Mouse (Mus musculus): ENCODE data around the gene Sfrp5. TPM values are rescaled to one million over a fixed set of nuclear protein-coding genes. Genes with fewer than 3 reads are reported as not detected.

Gene Sfrp5
- polyA plus RNA-seq, 1 experiment: not detected

DNA sequence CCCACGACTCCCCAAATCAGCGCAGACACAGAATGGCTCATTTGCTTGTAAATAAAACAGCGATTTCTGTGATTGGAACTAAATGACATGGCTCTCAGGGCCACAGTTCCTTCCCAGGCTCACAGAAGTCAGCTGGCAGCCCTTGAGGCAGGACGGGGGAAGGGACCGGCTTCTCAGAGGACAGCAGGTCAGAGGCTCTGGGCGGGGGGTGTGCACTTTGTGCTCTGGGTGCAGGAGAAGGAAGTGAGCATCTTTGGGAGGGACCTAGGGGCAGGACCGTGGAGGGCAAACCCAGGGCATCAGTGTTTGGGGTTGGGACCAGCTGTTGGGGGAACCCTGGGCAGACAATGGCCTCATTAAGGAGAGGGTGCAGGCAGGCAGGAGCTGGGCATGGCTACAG lies 7.4 kb upstream of the Sfrp5 start:
- H3K4me1 ChIP-seq (ENCODE audit: control insufficient read depth): no peaks in the 10 kb centered on the region
- H3K9me3 ChIP-seq (ENCODE audit: control insufficient read depth, low read length): no peaks in the 10 kb centered on the region
- TF ChIP-seq TAL1 (IDR thresholded peaks at IDR 0.05; ENCODE audit: low read length): no peak
- no peak for TF ChIP-seq GATA1 (IDR thresholded peaks at IDR 0.05; ENCODE audit: low read length)
- H3K27me3 ChIP-seq (ENCODE audit: control insufficient read depth): no peaks in the 10 kb centered on the region
- H3K36me3 ChIP-seq (ENCODE audit: control insufficient read depth): no peaks in the 10 kb centered on the region
- no peak overlapping the region for H3K4me3 ChIP-seq (replicated peaks)

DNA sequence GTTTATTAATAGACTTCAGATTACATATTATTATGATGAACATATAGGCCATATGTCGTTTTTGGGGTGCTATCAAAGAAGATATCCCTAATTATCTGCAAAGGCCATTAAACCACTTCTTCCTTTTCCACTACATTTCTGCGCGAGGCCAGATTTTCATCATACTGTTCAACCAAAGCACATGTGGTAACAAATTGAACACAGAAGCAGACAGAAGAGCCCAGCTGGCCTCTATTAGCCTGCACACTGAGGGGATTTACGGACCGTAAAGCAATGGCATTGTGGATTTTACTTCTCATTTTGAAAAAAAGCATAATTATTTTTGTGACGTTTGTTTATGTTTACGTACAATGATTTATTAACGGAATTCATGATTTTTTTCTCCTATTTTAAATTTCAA lies 3.1 kb upstream of the Sfrp5 start:
- Histone ChIP-seq H3K27me3 (ENCODE audit: control insufficient read depth) (peaks cover 40% of the 10 kb centered on the region), H3K36me3 (ENCODE audit: control insufficient read depth) (no peaks in the 10 kb centered on the region), H3K9me3 (ENCODE audit: control insufficient read depth, low read length) (peaks cover 2% of the 10 kb centered on the region; the same call in 1 of the 2 replicates), H3K4me1 (ENCODE audit: control insufficient read depth) (no peaks in the 10 kb centered on the region; the same call in none of the 2 replicates), H3K4me3 (replicated peaks) (no peak overlapping the region)
- TF ChIP-seq TAL1 (IDR thresholded peaks at IDR 0.05; ENCODE audit: low read length) (no peak), GATA1 (IDR thresholded peaks at IDR 0.05; ENCODE audit: low read length) (no peak)

DNA sequence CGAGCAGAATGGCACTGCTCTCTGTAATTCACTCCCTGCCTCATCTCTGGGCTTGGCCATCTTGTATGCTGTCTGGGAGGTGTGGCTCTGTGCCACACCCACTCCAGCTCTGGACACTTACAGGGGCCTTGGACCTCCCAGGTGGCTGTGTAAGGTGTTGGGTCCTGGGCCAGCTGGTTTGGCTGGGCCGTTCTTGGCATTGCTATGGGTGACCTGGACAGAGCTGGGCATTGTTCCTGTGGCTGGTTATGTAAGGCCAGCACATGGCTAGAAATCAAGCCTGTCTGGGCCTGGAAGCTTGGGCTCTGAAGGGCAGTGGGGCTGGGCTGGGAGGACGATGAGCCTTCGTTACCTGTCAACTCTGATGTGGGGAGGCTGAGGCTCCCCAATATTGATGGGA lies 2.3 kb upstream of the Sfrp5 start:
- TF ChIP-seq GATA1 (IDR thresholded peaks at IDR 0.05; ENCODE audit: low read length) (no peak), TAL1 (IDR thresholded peaks at IDR 0.05; ENCODE audit: low read length) (no peak)
- Histone ChIP-seq H3K4me3 (replicated peaks) (no peak overlapping the region), H3K4me1 (ENCODE audit: control insufficient read depth) (no peaks in the 10 kb centered on the region; the same call in none of the 2 replicates), H3K36me3 (ENCODE audit: control insufficient read depth) (no peaks in the 10 kb centered on the region), H3K9me3 (ENCODE audit: control insufficient read depth, low read length) (peaks cover 2% of the 10 kb centered on the region; the same call in 1 of the 2 replicates), H3K27me3 (ENCODE audit: control insufficient read depth) (peaks cover 49% of the 10 kb centered on the region)

DNA sequence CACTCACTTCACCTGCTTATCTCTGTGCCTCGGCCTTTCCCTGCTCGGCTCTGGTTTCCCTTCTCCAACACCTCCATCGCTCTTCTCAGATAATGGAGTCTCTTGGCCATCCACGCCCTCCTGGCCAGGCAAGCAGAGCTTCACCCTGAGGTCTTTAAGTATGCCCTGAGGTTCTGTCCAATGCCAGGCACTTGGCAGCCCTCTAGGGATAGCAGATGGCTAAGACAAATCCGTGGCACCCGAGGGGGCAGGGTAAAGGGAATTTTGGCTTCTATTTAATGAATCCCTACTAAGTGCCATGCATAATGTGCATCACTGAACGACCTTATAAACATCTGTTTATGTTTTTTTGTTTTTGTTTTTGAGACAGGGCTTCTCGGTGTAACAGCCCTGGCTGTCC lies 415 bp upstream of the Sfrp5 start:
- no peaks in the 10 kb centered on the region; the same call in none of the 2 replicates for H3K4me1 ChIP-seq (ENCODE audit: control insufficient read depth)
- peaks cover 2% of the 10 kb centered on the region; the same call in 1 of the 2 replicates for H3K9me3 ChIP-seq (ENCODE audit: control insufficient read depth, low read length)
- no peak for TF ChIP-seq GATA1 (IDR thresholded peaks at IDR 0.05; ENCODE audit: low read length)
- TF ChIP-seq TAL1 (IDR thresholded peaks at IDR 0.05; ENCODE audit: low read length): no peak
- H3K36me3 ChIP-seq (ENCODE audit: control insufficient read depth): no peaks in the 10 kb centered on the region
- H3K27me3 ChIP-seq (ENCODE audit: control insufficient read depth): peaks cover 64% of the 10 kb centered on the region
- no peak overlapping the region for H3K4me3 ChIP-seq (replicated peaks)

DNA sequence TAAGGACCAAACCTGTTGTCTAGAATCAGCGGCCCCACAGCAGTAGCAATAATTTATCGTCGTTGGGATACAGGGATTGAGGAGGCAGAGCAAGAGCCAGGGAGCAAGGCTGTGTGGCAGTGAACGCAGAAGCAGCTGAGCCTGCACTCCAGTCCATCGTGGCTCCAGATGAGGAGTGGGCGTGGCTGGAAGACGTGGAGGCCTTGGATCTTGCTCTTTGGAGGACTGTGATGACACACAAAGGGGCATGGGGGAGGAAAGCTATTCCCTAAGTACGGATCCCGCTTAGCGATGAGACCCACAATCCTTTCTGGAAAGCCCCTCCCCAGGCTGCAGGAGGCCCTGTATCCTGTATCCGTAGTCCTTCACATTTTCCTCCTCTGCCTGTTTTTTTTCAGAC lies 4.0 kb downstream of the Sfrp5 start:
- Histone ChIP-seq H3K27me3 (ENCODE audit: control insufficient read depth) (peaks cover 51% of the 10 kb centered on the region), H3K36me3 (ENCODE audit: control insufficient read depth) (peaks cover 3% of the 10 kb centered on the region), H3K9me3 (ENCODE audit: control insufficient read depth, low read length) (peaks cover 2% of the 10 kb centered on the region; the same call in 1 of the 2 replicates), H3K4me1 (ENCODE audit: control insufficient read depth) (no peaks in the 10 kb centered on the region; the same call in none of the 2 replicates), H3K4me3 (replicated peaks) (no peak overlapping the region)
- TF ChIP-seq TAL1 (IDR thresholded peaks at IDR 0.05; ENCODE audit: low read length): no peak
- no peak for TF ChIP-seq GATA1 (IDR thresholded peaks at IDR 0.05; ENCODE audit: low read length)

DNA sequence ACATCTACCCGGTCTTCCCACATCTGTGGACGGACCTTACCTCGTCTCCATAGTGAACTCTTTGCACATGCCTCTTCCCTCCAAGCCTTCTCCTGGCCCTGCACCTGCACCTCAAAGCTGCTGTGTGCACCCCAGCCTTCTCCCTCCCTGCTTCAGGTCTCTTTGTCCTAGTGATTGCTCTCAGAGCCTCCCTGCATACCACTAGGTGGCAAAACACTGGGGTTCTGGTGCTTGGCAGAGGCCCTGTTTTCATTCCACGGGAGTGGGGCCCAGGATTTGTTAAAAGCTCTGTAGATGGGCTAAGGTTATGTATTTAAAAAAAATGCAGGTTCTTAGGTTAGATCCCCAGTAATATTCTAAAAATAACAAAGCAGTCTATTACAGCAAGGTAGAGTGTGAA lies 5.0 kb downstream of the Sfrp5 start:
- no peak for TF ChIP-seq GATA1 (IDR thresholded peaks at IDR 0.05; ENCODE audit: low read length)
- no peak for TF ChIP-seq TAL1 (IDR thresholded peaks at IDR 0.05; ENCODE audit: low read length)
- H3K27me3 ChIP-seq (ENCODE audit: control insufficient read depth): peaks cover 42% of the 10 kb centered on the region

DNA sequence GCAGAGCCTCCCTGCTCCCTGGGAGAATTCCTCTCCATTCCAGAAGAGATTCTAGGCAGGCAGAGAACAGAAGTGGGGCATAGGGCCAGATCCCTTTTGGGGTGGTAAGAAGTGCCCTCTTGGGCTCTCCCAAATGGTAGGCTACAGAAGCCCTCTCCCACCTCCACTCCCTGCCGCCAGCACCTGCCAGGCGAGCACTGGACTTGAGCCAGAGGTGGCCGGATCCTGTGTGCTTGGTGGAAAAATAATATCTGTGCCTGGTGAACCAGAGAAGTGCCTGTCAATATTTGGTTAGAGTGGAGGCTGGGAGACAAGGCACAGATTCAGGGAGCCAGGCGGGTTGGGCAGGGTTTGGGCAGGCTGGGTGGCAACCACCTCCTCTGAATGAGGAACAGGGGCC lies 5.7 kb downstream of the Sfrp5 start:
- TF ChIP-seq TAL1 (IDR thresholded peaks at IDR 0.05; ENCODE audit: low read length) (no peak), GATA1 (IDR thresholded peaks at IDR 0.05; ENCODE audit: low read length) (no peak)

More for the DNA sequence above, 5.0 kb downstream of the Sfrp5 start:
- no peak overlapping the region for H3K4me3 ChIP-seq (replicated peaks)
- no peaks in the 10 kb centered on the region; the same call in none of the 2 replicates for H3K4me1 ChIP-seq (ENCODE audit: control insufficient read depth)
- H3K9me3 ChIP-seq (ENCODE audit: control insufficient read depth, low read length): peaks cover 2% of the 10 kb centered on the region; the same call in 1 of the 2 replicates
- H3K36me3 ChIP-seq (ENCODE audit: control insufficient read depth): peaks cover 8% of the 10 kb centered on the region

DNA sequence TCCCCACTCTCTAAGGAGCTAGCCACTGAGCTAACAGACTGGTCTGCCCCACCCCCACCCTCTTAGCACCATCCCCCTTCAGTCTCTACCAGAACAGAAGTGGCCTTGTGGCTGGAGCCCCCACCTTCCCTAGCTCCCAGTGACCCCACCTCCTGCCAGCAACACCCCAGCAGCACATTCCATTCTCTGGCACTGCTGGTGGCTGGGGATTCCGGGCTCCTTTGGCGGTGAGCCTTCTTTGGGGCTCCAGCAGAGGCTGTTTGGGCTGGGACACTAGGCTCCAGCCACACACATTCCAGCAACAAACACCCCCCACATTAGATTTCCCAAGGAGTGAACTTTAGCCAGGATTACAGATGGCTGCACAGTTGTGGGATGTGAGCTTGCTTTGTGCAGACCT lies 8.7 kb downstream of the Sfrp5 start:
- Histone ChIP-seq H3K9me3 (ENCODE audit: control insufficient read depth, low read length) (no peaks in the 10 kb centered on the region), H3K4me3 (replicated peaks) (no peak overlapping the region), H3K4me1 (ENCODE audit: control insufficient read depth) (no peaks in the 10 kb centered on the region), H3K36me3 (ENCODE audit: control insufficient read depth) (peaks cover 44% of the 10 kb centered on the region), H3K27me3 (ENCODE audit: control insufficient read depth) (peaks cover 4% of the 10 kb centered on the region)
- TF ChIP-seq GATA1 (IDR thresholded peaks at IDR 0.05; ENCODE audit: low read length) (no peak), TAL1 (IDR thresholded peaks at IDR 0.05; ENCODE audit: low read length) (no peak)

More for the DNA sequence above, 5.7 kb downstream of the Sfrp5 start:
- Histone ChIP-seq H3K36me3 (ENCODE audit: control insufficient read depth) (peaks cover 15% of the 10 kb centered on the region), H3K4me1 (ENCODE audit: control insufficient read depth) (no peaks in the 10 kb centered on the region), H3K27me3 (ENCODE audit: control insufficient read depth) (peaks cover 35% of the 10 kb centered on the region), H3K9me3 (ENCODE audit: control insufficient read depth, low read length) (peaks cover under 1% of the 10 kb centered on the region; the same call in 1 of the 2 replicates), H3K4me3 (replicated peaks) (no peak overlapping the region)

DNA sequence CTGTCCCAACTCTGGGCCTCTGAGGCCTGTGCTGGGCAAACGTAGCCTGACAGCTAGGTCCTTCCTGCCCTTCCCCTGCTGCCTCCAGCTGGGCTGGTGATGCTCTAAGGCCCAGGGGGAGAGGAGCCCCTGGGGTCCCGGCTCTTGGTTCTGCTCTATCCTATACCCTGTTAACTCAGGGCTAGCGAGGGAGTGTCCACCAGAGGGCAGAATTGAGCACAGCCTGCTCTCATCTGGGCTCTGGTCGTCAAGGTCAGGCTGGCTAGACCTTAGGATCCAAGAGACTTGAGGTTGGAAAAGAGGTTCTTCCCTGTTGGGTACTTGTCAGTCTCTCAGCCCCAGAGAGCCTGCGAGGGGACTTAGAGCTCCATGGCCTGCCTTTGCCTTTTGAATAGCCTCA lies 11.6 kb downstream of the Sfrp5 start:
- Histone ChIP-seq H3K9me3 (ENCODE audit: control insufficient read depth, low read length) (no peaks in the 10 kb centered on the region), H3K4me3 (replicated peaks) (no peak overlapping the region), H3K36me3 (ENCODE audit: control insufficient read depth) (peaks cover 71% of the 10 kb centered on the region), H3K27me3 (ENCODE audit: control insufficient read depth) (no peaks in the 10 kb centered on the region), H3K4me1 (ENCODE audit: control insufficient read depth) (no peaks in the 10 kb centered on the region)
- TF ChIP-seq GATA1 (IDR thresholded peaks at IDR 0.05; ENCODE audit: low read length): no peak
- no peak for TF ChIP-seq TAL1 (IDR thresholded peaks at IDR 0.05; ENCODE audit: low read length)

DNA sequence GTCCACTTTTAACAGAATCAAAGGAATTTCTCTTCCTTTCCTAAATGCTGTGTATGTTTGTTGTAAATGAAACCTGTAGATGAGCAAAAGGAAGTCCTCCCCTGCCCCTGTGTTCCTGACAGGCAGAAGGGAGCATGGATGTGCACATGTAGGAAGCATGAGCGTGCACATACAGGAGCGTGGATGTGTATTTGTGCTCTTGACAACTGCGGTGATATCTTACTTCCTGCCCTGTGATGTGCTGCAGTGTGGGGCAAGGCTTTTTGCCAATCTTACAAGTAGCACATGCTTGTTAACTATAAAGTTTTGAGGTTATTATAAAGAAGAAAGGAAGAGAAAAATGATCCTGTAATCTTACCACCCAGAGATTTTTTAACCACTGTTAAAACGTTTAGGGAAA lies 12.3 kb downstream of the Sfrp5 start:
- H3K9me3 ChIP-seq (ENCODE audit: control insufficient read depth, low read length): no peaks in the 10 kb centered on the region
- H3K36me3 ChIP-seq (ENCODE audit: control insufficient read depth): peaks cover 79% of the 10 kb centered on the region
- H3K4me1 ChIP-seq (ENCODE audit: control insufficient read depth): no peaks in the 10 kb centered on the region
- H3K27me3 ChIP-seq (ENCODE audit: control insufficient read depth): no peaks in the 10 kb centered on the region
- no peak for TF ChIP-seq TAL1 (IDR thresholded peaks at IDR 0.05; ENCODE audit: low read length)
- no peak for TF ChIP-seq GATA1 (IDR thresholded peaks at IDR 0.05; ENCODE audit: low read length)
- no peak overlapping the region for H3K4me3 ChIP-seq (replicated peaks)

All from erythroblast, embryonic 14.5 days (primary cell).